Mouse (Mus musculus) CD8-positive naive resting alpha-beta T cell, adult 2 months (primary cell): ENCODE results near the gene Mindy4.

ENCODE experiments used
- DNase-seq, 2 experiments: peaks; one replicate each; pipeline ENCODE4 v3.0.0; 2022; ENCODE audit warnings: low read depth in 2 of 2, low spot score in 2 of 2

Mindy4 gene

GRCm38 (mm10) chr6:55358731-55359143 is 155.6 kb downstream of the Mindy4 start:
- DNase-seq = no peak

- no peak for DNase-seq
Observed at GRCm38 (mm10) chr6:55362663-55363062, 159.5 kb downstream of the Mindy4 start.

GRCm38 (mm10) chr6:55367126-55367525 is 163.9 kb downstream of the Mindy4 start:
- no peak for DNase-seq
